Mouse (Mus musculus): ENCODE measurements around the gene Zkscan16.

DNA sequence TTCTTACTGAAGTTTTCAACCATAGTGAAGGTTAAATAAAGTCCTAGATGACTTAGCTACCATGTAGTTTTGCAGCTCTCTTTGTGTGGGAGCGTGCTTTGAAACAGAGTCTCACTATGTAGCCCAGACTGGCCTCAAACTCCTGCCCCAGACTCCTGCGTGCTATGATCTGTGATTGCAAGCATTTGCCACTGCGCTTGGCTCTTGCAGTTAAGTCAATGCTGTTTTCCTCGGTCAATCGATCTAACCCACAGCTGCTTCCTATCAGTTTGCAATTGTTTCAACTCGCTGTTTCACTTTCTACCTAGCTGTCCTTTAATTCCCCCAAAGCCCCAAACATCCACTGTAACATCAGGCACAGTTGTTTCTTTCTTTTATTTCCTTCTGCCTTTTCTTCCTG lies 10.9 kb upstream of the Zkscan16 start:
- TF ChIP-seq CTCF (IDR thresholded peaks at IDR 0.05; ENCODE audit: low read depth) (no peak), EP300 (IDR thresholded peaks at IDR 0.05; ENCODE audit: low read depth) (no peak)
